In the genomic region with DNA sequence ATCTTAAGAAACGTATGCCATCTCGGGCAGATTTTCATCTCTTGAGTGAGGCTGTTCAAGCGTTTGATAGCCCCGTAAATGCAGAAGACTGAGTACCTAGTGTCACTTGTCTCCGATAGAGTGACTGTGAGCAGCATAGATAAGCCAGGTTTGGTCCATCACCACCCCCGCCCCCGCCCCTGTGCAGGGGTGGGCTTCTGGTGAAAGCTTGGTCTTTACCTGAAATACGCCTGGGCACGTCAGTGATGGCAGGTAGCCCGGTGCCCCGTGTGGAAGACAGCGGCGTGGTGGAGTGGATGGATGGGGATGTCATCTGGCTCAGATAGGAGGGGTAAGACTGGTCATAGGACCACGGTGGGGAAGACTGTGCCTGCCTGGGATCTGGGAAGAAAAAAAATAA, we compare ENCODE assay signal across 14 mouse cellular contexts.
"Had no signal": no experiment of that assay in that cellular context is flagged by ENCODE, and none has a peak within 500 bp of the region (broad histone marks: within the 10 kb centered on the region; RNA-seq: fewer than 3 reads in every experiment).

No protein-coding gene starts in this region.

- H3K9ac ChIP-seq: lung, embryonic 14.5 days; midbrain, embryonic 13.5 days; midbrain, embryonic 15.5 days; neural tube, embryonic 12.5 days; stomach, embryonic 15.5 days had no signal

- H3K9me3 ChIP-seq: midbrain, embryonic 13.5 days; midbrain, embryonic 15.5 days; neural tube, embryonic 12.5 days; stomach, embryonic 15.5 days had no signal

- H3K4me2 ChIP-seq: lung, embryonic 14.5 days; midbrain, embryonic 11.5 days; midbrain, embryonic 13.5 days; midbrain, embryonic 15.5 days; neural tube, embryonic 12.5 days; stomach, embryonic 15.5 days had no signal

- H3K27ac ChIP-seq: midbrain, embryonic 13.5 days; midbrain, embryonic 15.5 days; neural tube, embryonic 12.5 days; stomach, embryonic 15.5 days; stomach, postnatal 0 days had no signal

- H3K4me1 ChIP-seq: midbrain, embryonic 15.5 days; neural tube, embryonic 12.5 days; stomach, embryonic 15.5 days had no signal

- H3K27me3 ChIP-seq: midbrain, embryonic 13.5 days; midbrain, embryonic 15.5 days; neural tube, embryonic 12.5 days; stomach, embryonic 15.5 days had no signal

- H3K36me3 ChIP-seq: midbrain, embryonic 13.5 days; midbrain, embryonic 15.5 days; neural tube, embryonic 12.5 days; stomach, embryonic 15.5 days had no signal

- H3K4me3 ChIP-seq: midbrain, embryonic 13.5 days; midbrain, embryonic 15.5 days; neural tube, embryonic 12.5 days; stomach, embryonic 15.5 days had no signal

- DNase-seq: lung, adult 18-20 months; lung, embryonic 14.5 days; lung, postnatal 10 days; lung, postnatal 4 days; right cerebral cortex, postnatal 14 days; thymus, adult 2 months; thymus, postnatal 25 days; thymus, postnatal 4 days had no signal

- ATAC-seq: midbrain, embryonic 13.5 days; midbrain, embryonic 15.5 days had no signal
